Mouse (Mus musculus) limb, embryonic 11.5 days (tissue): ENCODE results near the gene Gbx1. TPM values are rescaled to one million over a fixed set of nuclear protein-coding genes. Genes with fewer than 3 reads are reported as not detected.

Experiments
- ATAC-seq: fragments of 200-750 bp; cut with Nextera tagmentation; 2 replicates; pipeline ENCODE4 v1.8.0; 2017; ENCODE audit warnings: low read depth; ENCODE audit not compliant: insufficient number of reproducible peaks, low FRiP score, low TSS enrichment
- DNase-seq: peaks from one replicate; pipeline ENCODE4 v3.0.0-alpha.2; 2015; ENCODE audit warnings: low spot score
- H3K27ac ChIP-seq: fragments of 300-500 bp; sonication (generic); replicated peaks from 2 replicates; pipeline ENCODE4 v1.5.1; 2014; ENCODE audit warnings: low read depth, mild to moderate bottlenecking, low read length
- H3K27me3 ChIP-seq: fragments of 300-500 bp; sonication (generic); 2 replicates; pipeline ENCODE4 v1.6.1; 2014; ENCODE audit warnings: mild to moderate bottlenecking, low read length, mixed read lengths; ENCODE audit not compliant: control insufficient read depth, insufficient read depth
- H3K36me3 ChIP-seq: fragments of 300-500 bp; sonication (generic); 2 replicates; pipeline ENCODE4 v1.6.1; 2014; ENCODE audit warnings: mild to moderate bottlenecking, low read length, moderate library complexity, mixed read lengths; ENCODE audit not compliant: control insufficient read depth, insufficient read depth
- H3K4me1 ChIP-seq: fragments of 300-500 bp; sonication (generic); 2 replicates; pipeline ENCODE4 v1.6.1; 2014; ENCODE audit warnings: low read length, mixed read lengths; ENCODE audit not compliant: control insufficient read depth, insufficient read depth
- H3K4me2 ChIP-seq: fragments of 300-500 bp; sonication (generic); 2 replicates; pipeline ENCODE4 v1.6.1; 2014; ENCODE audit warnings: low read depth, mild to moderate bottlenecking, moderate library complexity; ENCODE audit not compliant: severe bottlenecking
- H3K4me3 ChIP-seq: fragments of 300-500 bp; sonication (generic); 2 replicates; pipeline ENCODE4 v1.5.1; 2014; ENCODE audit warnings: low read depth, low read length
- H3K9ac ChIP-seq: fragments of 300-500 bp; sonication (generic); 2 replicates; pipeline ENCODE4 v1.6.1; 2014; ENCODE audit warnings: mild to moderate bottlenecking, low read length
- H3K9me3 ChIP-seq: fragments of 300-500 bp; sonication (generic); 2 replicates; pipeline ENCODE4 v1.6.1; 2016; ENCODE audit warnings: low read length; ENCODE audit not compliant: control insufficient read depth
- WGBS: fragments of 180-500 bp; shearing (Covaris S2); extraction: QIAGEN DNeasy Blood & Tissue Kit; methylation state at CpG from one replicate; pipeline ENCODE4 v1.1.7; 2014; 5-methylcytosine and 5-hydroxymethylcytosine counted together
- polyA plus RNA-seq: library from polyadenylated mRNA; unstranded; fragments of >200 nt; fragmentation: Nextera tagmentation; extraction: Ambion mirVana; gene quantifications from 2 replicates; pipeline ENCODE4 v1.2.1, GENCODE M21; 2014

The Gbx1 gene
- polyA plus RNA-seq, 1 experiment from 2014 or later, result 0.04 TPM

GRCm38 (mm10) chr5:24466762-24467161 is 60.2 kb downstream of the Gbx1 start:
- DNase-seq, result no peak
- no peak overlapping the region for H3K9ac ChIP-seq
- H3K4me1 ChIP-seq, result no peaks in the 10 kb centered on the region
- H3K27me3 ChIP-seq, result no peaks in the 10 kb centered on the region
- H3K4me2 ChIP-seq, result no peak overlapping the region
- H3K4me3 ChIP-seq, result no peak overlapping the region
- ATAC-seq, result no peak
- no peaks in the 10 kb centered on the region for H3K36me3 ChIP-seq
- no peaks in the 10 kb centered on the region for H3K9me3 ChIP-seq
- 77% methylated on average over 12 of the region's 12 CpGs for WGBS
- no peak overlapping the region for H3K27ac ChIP-seq

DNA sequence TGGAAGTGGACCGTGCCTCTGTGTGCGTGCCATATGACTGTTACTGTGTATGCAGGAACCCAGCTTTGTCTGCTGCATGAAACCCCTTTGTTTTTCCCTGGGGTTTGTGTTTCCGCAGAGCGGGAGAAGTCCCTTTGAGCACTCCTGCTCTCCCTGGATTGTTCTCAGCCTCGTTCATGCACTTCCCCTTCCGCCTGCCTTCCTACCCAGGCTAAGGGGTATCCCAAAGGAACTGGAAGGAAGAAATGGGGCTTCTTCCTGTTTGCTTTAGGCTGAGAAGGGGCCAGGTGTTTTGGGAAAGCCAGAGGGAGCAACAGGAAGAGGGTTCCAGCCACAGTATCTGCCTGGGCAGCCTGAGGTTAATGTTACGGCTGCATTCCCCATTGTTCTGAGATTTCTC is 71.4 kb downstream of the Gbx1 start:
- ATAC-seq, result no peak
- Histone ChIP-seq H3K4me3 (no peak overlapping the region), H3K9ac (no peak overlapping the region), H3K4me2 (no peak overlapping the region), H3K9me3 (no peaks in the 10 kb centered on the region), H3K36me3 (peaks cover 2% of the 10 kb centered on the region; the same call in 1 of the 2 replicates), H3K27ac (no peak overlapping the region), H3K4me1 (peaks cover 17% of the 10 kb centered on the region), H3K27me3 (no peaks in the 10 kb centered on the region)
- DNase-seq, result no peak
- 83% methylated on average over 7 of the region's 7 CpGs for WGBS

DNA sequence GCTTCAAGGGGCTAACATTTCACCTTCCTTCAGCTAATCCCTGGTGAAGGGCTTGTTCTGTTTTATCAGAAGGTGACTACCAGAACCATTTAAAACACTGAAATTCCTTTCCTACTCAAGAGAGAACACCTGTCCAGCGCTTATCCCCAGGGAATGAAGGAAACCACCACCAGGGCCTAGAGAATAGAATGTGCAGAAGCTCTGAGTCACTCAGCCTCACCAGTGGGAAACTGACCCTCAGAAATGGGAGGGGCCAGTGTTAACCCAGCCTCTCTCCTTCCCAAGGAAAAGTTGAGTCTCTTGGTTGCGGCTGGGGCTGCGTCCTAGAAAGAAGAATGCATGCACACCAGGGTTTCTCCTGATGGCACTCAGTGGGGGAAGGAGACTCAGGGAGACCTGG is 71.9 kb downstream of the Gbx1 start:
- no peaks in the 10 kb centered on the region for H3K9me3 ChIP-seq
- peaks cover 17% of the 10 kb centered on the region for H3K4me1 ChIP-seq
- H3K27me3 ChIP-seq, result no peaks in the 10 kb centered on the region
- 76% methylated on average over 3 of the region's 3 CpGs for WGBS
- H3K36me3 ChIP-seq, result peaks cover 2% of the 10 kb centered on the region; the same call in 1 of the 2 replicates
- H3K4me2 ChIP-seq, result no peak overlapping the region
- ATAC-seq, result no peak
- no peak overlapping the region for H3K4me3 ChIP-seq
- no peak for DNase-seq
- H3K9ac ChIP-seq, result no peak overlapping the region
- no peak overlapping the region for H3K27ac ChIP-seq

DNA sequence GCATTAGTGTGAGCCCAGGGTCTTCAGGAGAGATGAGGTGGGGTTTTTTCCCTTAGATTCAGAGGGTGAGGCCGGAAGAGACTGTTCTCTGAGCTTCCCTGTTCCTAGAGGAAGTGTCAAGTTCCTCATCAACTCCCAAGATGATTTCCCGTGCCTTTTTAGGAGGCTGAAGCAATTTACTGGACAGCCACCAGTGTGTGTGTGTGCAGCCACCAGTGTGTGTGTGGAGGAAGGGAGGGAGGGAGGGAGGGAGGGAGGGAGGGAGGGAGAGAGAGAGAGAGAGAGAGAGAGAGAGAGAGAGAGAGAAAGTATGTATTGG is 73.1 kb downstream of the Gbx1 start:
- Histone ChIP-seq H3K4me2 (peak overlapping the region; percentile 99), H3K36me3 (peaks cover 2% of the 10 kb centered on the region; the same call in 1 of the 2 replicates), H3K9ac (no peak overlapping the region), H3K4me1 (peaks cover 17% of the 10 kb centered on the region), H3K27me3 (no peaks in the 10 kb centered on the region), H3K27ac (no peak overlapping the region), H3K4me3 (0 out of 2 replicates have a peak overlapping the region, but pooled peaks have one; percentile 86), H3K9me3 (no peaks in the 10 kb centered on the region)
- ATAC-seq (no peak), DNase-seq (no peak)
- 13% methylated on average over 2 of the region's 2 CpGs for WGBS

GRCm38 (mm10) chr5:24453283-24453984 is 73.6 kb downstream of the Gbx1 start:
- no peak for ATAC-seq

More at GRCm38 (mm10) chr5:24453283-24453984, 73.6 kb downstream of the Gbx1 start:
- H3K27me3 ChIP-seq, result no peaks in the 10 kb centered on the region
- H3K36me3 ChIP-seq, result peaks cover 2% of the 10 kb centered on the region; the same call in 1 of the 2 replicates
- WGBS, result 5% methylated on average over 5 of the region's 5 CpGs
- no peaks in the 10 kb centered on the region for H3K9me3 ChIP-seq
- H3K4me2 ChIP-seq, result peak overlapping the region; percentile 99
- H3K4me3 ChIP-seq, result peak overlapping the region; percentile 86
- no peak overlapping the region for H3K27ac ChIP-seq
- peaks cover 17% of the 10 kb centered on the region for H3K4me1 ChIP-seq
- H3K9ac ChIP-seq, result peak overlapping the region; percentile 91
- DNase-seq, result peak; percentile 31

Other genes starting within 250 kb of the Gbx1 start
- gene Kcnh2, start 175.6 kb downstream of the Gbx1 start, polyA plus RNA-seq, result 6.7 and 7.1 TPM in 2 replicates
- 4.8 and 5.3 TPM in 2 replicates for gene Nos3, start 162.4 kb downstream of the Gbx1 start, polyA plus RNA-seq
- gene Atg9b, start 135.1 kb downstream of the Gbx1 start, polyA plus RNA-seq, result 0.35 and 1.2 TPM in 2 replicates
- 37.6 and 40.5 TPM in 2 replicates for gene Abcb8, start 133.5 kb downstream of the Gbx1 start, polyA plus RNA-seq
- gene Asic3, start 113.8 kb downstream of the Gbx1 start, polyA plus RNA-seq, result 0.33 and 0.40 TPM in 2 replicates
- gene Cdk5, start 103.7 kb downstream of the Gbx1 start, polyA plus RNA-seq, result 48.6 and 49.2 TPM in 2 replicates
- 26.9 and 28.0 TPM in 2 replicates for gene Slc4a2, start 103.4 kb downstream of the Gbx1 start, polyA plus RNA-seq
- gene Fastk, start 81.9 kb downstream of the Gbx1 start, polyA plus RNA-seq, result 89.6 and 95.1 TPM in 2 replicates
- 25.4 and 27.1 TPM in 2 replicates for gene Tmub1, start 79.3 kb downstream of the Gbx1 start, polyA plus RNA-seq
- gene Agap3, start 75.0 kb downstream of the Gbx1 start, polyA plus RNA-seq, result 39.9 and 52.1 TPM in 2 replicates
- gene Asb10, start 13.8 kb upstream of the Gbx1 start, polyA plus RNA-seq, result 0.40 and 0.81 TPM in 2 replicates
- not detected in 2 replicates for gene 4931409K22Rik, start 29.6 kb upstream of the Gbx1 start, polyA plus RNA-seq
- 149 and 155 TPM in 2 replicates for gene Abcf2, start 50.3 kb upstream of the Gbx1 start, polyA plus RNA-seq
- gene Chpf2, start 59.5 kb upstream of the Gbx1 start, polyA plus RNA-seq, result 8.1 and 9.0 TPM in 2 replicates
- gene Smarcd3, start 97.2 kb upstream of the Gbx1 start, polyA plus RNA-seq, result 44.2 and 44.7 TPM in 2 replicates
- gene Nub1, start 158.3 kb upstream of the Gbx1 start, polyA plus RNA-seq, result 31.8 and 32.2 TPM in 2 replicates
- gene Wdr86, start 203.5 kb upstream of the Gbx1 start, polyA plus RNA-seq, result 39.3 and 40.7 TPM in 2 replicates
- 0.77 TPM in 1 of 2 replicates, not detected in the other for gene Crygn, start 230.8 kb upstream of the Gbx1 start, polyA plus RNA-seq